Mouse (Mus musculus): ENCODE results near the gene Nr1d1.

- TF ChIP-seq KAT2A (conservative IDR thresholded peaks at IDR 0.05; ENCODE audit: low read depth, low read length) (no peak), EP300 (IDR thresholded peaks at IDR 0.05; ENCODE audit: low read depth in 1 of 2, low read length in 2 of 2) (no peak), ZNF384 (IDR thresholded peaks at IDR 0.05; ENCODE audit: low read depth, low read length) (no peak), HCFC1 (IDR thresholded peaks at IDR 0.05; ENCODE audit: low read depth, low read length) (no peak), SMC3 (IDR thresholded peaks at IDR 0.05; ENCODE audit: low read depth, low read length) (no peak), MAX (IDR thresholded peaks at IDR 0.05; ENCODE audit: low read length) (no peak), ZC3H11A (IDR thresholded peaks at IDR 0.05; ENCODE audit: low read depth, low read length) (no peak), POLR2A (IDR thresholded peaks at IDR 0.05; ENCODE audit: control insufficient read depth in 1 of 2, insufficient read depth in 1 of 2, low read depth in 1 of 2, low read length in 2 of 2, poor library complexity in 1 of 2) (peak in 1 of 2 experiments; percentile 38; a peak in 1 of 4 replicates), CTCF (IDR thresholded peaks at IDR 0.05 in 2 of 3, conservative IDR thresholded peaks at IDR 0.05 in 1 of 3; ENCODE audit: control insufficient read depth in 1 of 3, insufficient read depth in 1 of 3, low read depth in 2 of 3, low read length in 3 of 3, poor library complexity in 1 of 3, severe bottlenecking in 1 of 3) (no peak), GATA1 (IDR thresholded peaks at IDR 0.05; ENCODE audit: low read depth, low read length) (no peak), JUND (IDR thresholded peaks at IDR 0.05; ENCODE audit: low read depth, low read length) (no peak)
These were observed 7.6 kb upstream of the Nr1d1 start for GRCm38 (mm10) chr11:98782651-98783235.

Data from MEL (cell line).